Mouse (Mus musculus) adrenal gland, postnatal 14 days (tissue): ENCODE data around the gene Cask. TPM values are rescaled to one million over a fixed set of nuclear protein-coding genes. Genes with fewer than 3 reads are reported as not detected.

ENCODE experiments used
- DNase-seq: peaks from one replicate; pipeline ENCODE4 v3.0.0; 2021; ENCODE audit warnings: mixed read lengths
- total RNA-seq: library from RNA; stranded (reverse); gene quantifications from 2 replicates; pipeline ENCODE4 v1.2.3, GENCODE M21; 2021

Cask gene
- total RNA-seq, 1 experiment from 2014 or later: 27.9 TPM

DNA sequence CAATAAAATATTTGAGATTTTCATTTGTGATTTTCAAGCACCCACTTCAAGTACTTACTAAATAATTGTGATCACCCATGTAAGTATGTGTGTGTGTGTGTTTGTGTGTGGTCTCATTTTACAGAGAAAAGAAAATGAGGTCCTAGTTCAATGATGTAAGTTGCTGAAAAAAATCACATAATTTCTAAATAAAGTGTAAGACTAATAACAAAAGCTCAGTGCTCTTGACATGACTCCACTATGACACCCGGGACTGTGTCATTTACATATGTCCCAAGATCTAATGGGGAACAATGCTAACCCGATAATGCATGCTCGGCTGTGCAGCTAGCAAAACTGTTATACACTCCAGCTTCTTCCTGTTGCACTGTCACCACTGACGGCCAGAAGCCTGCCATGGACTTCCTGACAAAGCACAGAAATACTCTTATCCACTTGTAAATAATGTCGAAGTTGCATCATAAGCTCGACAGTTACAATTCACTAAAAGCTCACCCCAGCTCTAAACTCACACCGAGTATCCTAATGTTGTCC is 130.8 kb downstream of the Cask start:
- no peak for DNase-seq

- DNase-seq: no peak
Measured at GRCm38 (mm10) chrX:13718283-13718682, 132.9 kb downstream of the Cask start.

DNA sequence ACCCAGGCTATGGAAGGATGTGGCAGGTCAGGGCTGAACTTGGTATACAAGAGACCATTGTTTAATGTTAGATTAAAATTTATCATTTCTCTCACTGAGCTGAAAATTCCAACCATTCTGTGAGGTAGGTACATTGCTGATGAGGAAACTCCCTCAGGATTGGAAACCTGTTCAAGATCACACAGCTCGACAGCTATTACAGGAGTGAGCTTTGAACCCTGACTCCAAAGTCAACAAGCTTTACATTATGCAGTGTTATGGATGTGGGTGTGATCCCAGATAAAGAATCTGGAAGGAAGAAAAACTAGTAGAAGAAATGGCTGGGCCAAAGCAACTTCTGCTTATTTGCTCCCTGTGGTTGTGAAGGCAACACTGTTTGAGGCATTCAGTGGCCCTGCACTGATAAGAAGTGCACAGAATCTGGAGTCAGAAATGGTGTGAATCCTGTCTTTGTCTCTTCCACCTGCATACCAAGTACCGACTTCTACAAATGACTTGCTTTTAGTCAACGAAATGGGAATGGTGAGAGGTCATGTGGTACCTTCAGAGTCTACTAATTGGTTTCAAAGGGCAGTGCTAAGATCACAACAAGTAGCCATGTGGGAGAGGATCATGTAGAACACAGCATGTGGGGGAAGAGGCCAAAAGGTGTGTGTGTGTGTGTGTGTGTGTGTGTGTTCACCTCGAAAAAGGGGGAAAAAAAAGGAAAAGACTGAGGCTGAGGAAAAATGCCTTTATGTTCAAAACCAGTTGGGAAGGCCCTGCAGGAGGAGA is 134.2 kb downstream of the Cask start:
- no peak for DNase-seq

- DNase-seq: peak; percentile 53
Measured at GRCm38 (mm10) chrX:13710174-13710573, 141.0 kb downstream of the Cask start.

DNA sequence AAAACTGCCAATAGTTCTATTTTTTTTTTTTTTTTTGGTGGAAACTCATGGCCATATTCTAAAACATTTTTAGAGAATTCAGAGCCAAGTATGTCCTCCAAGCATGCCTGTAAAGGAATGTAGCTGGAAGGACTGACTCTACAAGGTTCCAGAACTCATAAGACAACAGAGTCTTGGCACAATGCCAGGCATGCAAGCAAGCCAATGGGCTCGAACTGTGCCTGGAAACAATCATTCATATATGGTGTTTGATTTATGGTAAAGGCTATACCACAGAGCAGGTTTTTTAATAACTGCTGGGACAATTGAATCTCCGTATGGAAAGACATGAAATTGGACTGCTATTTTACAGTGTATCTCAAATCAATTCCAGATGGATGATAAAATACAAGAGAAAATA is 146.1 kb downstream of the Cask start:
- DNase-seq: peak; percentile 18

- no peak for DNase-seq
Measured at GRCm38 (mm10) chrX:13700681-13701080, 150.5 kb downstream of the Cask start.

GRCm38 (mm10) chrX:13691865-13692264 is 159.3 kb downstream of the Cask start:
- no peak for DNase-seq

- no peak for DNase-seq
Measured at GRCm38 (mm10) chrX:13688356-13688755, 162.8 kb downstream of the Cask start.

- no peak for DNase-seq
Measured at GRCm38 (mm10) chrX:13686589-13686988, 164.6 kb downstream of the Cask start.

GRCm38 (mm10) chrX:13681748-13682147 is 169.4 kb downstream of the Cask start:
- no peak for DNase-seq

GRCm38 (mm10) chrX:13673001-13673400 is 178.2 kb downstream of the Cask start:
- DNase-seq: no peak

DNA sequence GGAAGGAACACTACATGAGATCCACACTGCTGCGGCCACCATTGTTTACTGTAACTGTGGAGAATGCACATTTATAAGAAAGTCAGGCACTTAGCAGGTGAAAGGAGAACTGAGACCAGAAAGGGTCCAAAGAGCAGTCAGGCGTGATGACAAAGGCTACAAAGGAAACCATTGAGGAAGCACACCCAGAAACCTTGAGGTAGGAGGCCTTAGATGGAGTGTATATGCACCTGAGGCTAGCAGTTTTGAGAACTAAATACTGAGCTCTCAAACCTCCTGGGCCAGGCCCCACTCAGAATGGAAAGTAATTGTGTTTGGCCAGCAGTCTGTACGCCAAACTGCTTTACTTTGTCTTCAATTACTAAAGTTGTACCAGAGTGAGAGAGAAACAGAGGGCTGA is 180.8 kb downstream of the Cask start:
- no peak for DNase-seq

GRCm38 (mm10) chrX:13668867-13669266 is 182.3 kb downstream of the Cask start:
- no peak for DNase-seq

DNA sequence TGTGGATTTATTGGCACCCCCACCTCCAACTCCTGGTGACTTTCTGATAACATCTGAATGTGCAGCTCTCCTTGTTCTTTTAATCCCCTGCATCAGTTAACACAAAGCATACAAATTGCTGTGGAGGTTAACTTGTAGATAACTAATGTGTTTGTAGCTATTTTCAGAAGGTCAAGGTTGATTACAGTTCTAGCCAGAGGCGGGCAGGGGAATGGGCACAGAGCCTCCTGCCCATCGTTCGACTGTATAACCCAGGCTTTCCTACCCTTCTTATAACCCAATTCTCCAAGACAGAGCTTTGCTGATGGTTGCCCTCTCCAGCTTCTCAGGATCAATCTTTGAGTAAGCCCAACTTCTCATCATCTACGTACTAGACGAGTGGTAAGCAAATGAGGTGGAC is 190.1 kb downstream of the Cask start, which contains the start of gene Gpr82:
Gpr82 (plus strand) TSS at position 301 of the 400 bp plus-strand sequence.
- no peak for DNase-seq

GRCm38 (mm10) chrX:13659201-13659890 is 191.8 kb downstream of the Cask start:
- no peak for DNase-seq

GRCm38 (mm10) chrX:13658616-13659140 is 192.5 kb downstream of the Cask start:
- DNase-seq: no peak

DNA sequence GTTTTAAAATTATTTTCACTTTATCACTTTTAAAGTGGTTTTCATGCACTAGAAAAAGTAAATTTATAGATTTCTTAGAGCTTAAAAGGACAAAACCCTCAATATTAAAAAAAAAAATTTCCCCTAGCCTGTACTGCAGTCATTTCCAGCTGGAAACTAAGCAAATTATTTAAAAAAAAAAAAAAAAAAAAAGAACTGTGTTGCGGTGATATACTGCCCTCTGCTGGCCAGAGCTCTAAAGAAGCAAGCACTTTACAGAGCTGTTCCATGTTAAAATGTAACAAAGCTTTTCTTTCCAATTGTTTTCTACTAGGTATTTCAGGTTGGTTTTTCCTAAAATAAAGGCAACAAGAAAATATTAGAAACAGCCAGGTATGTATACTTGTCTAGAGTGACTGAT is 194.4 kb downstream of the Cask start:
- peak; percentile 65 for DNase-seq

DNA sequence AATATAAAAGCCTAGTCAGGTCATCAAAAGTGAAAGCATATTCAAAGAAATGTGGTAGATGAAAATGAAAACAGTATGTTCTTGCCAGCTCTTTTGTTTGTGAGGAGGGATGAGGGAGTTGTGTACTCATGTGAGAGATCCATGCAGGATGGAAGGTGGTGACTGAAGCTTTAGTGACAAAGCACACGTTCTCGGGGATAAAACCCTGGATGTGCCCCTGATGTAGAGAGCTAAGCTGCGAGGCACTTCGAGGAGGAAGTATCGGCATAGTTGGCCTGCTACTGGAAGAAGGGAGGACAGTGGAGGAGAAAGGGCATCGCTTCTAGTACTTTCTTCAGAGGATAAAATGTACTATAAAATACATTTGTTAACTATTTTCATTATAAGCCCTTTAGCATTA is 195.3 kb downstream of the Cask start:
- no peak for DNase-seq

DNA sequence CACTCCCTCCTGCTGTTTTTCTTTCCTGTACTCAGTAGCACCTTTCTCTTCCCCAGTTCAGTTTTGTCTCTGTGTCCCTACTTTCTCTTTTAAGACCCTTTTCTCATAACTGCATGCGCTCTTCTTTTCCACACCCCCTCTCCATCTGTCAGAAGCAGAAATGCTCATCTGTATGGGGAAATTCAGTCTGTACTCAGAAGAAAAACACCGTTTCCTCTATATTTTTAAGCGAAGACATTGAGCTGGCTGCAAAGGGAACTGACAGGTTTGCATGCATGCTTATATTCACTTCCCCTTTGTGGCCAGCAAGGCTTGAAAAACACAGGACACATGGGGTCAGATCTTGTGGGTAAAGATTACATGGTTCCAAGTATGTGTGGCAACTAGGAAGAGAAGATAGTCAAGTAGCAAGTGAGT is 196.2 kb downstream of the Cask start:
- no peak for DNase-seq

DNA sequence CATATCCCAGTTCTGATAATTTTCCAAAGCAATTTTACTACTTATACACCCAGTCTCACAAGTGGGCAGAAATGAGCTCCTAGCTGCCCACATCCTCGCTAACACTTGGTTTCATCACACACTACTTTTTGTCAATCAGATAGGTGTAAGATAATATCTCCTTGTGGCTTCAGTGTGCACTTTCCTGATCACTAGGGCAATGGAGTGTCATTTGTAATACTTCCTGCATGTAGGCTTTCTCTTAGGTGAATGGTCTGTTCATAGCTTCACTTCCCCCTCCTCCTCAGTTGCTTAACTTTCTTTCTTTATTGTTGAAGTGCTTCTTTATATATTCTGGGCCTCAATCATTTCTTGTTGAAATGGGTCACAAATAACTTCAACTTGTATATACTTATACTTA is 198.9 kb downstream of the Cask start:
- no peak for DNase-seq

DNA sequence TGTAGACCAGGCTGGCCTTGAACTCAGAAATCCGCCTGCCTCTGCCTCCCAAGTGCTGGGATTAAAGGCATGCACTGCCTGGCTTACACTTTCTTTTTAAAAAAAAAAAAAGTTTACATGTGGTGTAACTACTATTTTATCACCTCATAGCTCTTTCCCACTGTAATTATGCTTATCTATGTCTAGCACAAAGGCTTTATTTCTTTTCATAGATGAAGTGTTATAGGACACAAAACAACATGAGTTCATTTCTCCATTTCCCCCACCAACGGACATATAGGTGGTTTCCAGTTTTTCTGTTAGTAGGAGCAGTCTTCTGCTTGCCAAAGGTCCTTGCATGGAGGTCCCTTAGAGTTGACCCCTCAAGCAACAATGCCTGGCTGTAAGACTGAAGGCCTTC is 199.3 kb downstream of the Cask start:
- DNase-seq: no peak

- DNase-seq: no peak
Measured at GRCm38 (mm10) chrX:13638894-13639293, 212.3 kb downstream of the Cask start.

GRCm38 (mm10) chrX:13636398-13636797 is 214.8 kb downstream of the Cask start:
- DNase-seq: no peak
